In genomic region chr5:37822791-37823720, GRCm38 (mm10) we compare ENCODE assay signal across 9 mouse cellular contexts. TPM values are rescaled to one million over a fixed set of nuclear protein-coding genes. Genes with fewer than 3 reads are reported as not detected.
A peak's percentile ranks its signal among the peaks of the same experiment; 100 is the strongest.
DNase-seq lines count a peak whose midpoint lies in the region; ATAC-seq and TF ChIP-seq lines count a peak whose summit lies in the region.
"Had no signal": no experiment of that assay in that cellular context is flagged by ENCODE, and none has a peak within 500 bp of the region (broad histone marks: within the 10 kb centered on the region; RNA-seq: fewer than 3 reads in every experiment).

No protein-coding gene starts in this region.

- DNase-seq in gastrocnemius, adult 2 months: peak; percentile 48
- DNase-seq in gastrocnemius, postnatal 14 days: no peak
- peak; percentile 40 for DNase-seq in embryo, embryonic 10 days (ENCODE audit: low spot score)
- DNase-seq in limb, embryonic 14.5 days (ENCODE audit: low spot score): peak; percentile 17
- DNase-seq in cerebellum, adult 11-12 months: no peak

- H3K27me3 ChIP-seq in heart, embryonic 13.5 days (replicated peaks): peaks cover 99% of the 10 kb centered on the region
- H3K27me3 ChIP-seq in limb, embryonic 14.5 days (ENCODE audit: control insufficient read depth, insufficient read depth, low read length): peaks cover 65% of the 10 kb centered on the region
- peaks cover 82% of the 10 kb centered on the region for H3K27me3 ChIP-seq in neural tube, embryonic 15.5 days (replicated peaks)
- H3K27me3 ChIP-seq: CH12.LX had no signal

- no peaks in the 10 kb centered on the region for H3K36me3 ChIP-seq in heart, embryonic 13.5 days
- 0 out of 2 replicates have a peak, but pooled peaks cover 3% of the 10 kb centered on the region for H3K36me3 ChIP-seq in limb, embryonic 14.5 days (ENCODE audit: control insufficient read depth, insufficient read depth, low read length)
- no peaks in the 10 kb centered on the region for H3K36me3 ChIP-seq in neural tube, embryonic 15.5 days

- H3K9ac ChIP-seq in heart, embryonic 13.5 days: peak overlapping the region; percentile 81
- H3K9ac ChIP-seq in limb, embryonic 14.5 days (ENCODE audit: low read depth, low read length, severe bottlenecking): peak overlapping the region; percentile 81
- H3K9ac ChIP-seq in neural tube, embryonic 15.5 days (replicated peaks): peak overlapping the region; percentile 7; the same call in 1 of the 2 replicates

- H3K4me1 ChIP-seq in heart, embryonic 13.5 days: peaks cover 29% of the 10 kb centered on the region
- peaks cover 27% of the 10 kb centered on the region for H3K4me1 ChIP-seq in limb, embryonic 14.5 days (ENCODE audit: control insufficient read depth, insufficient read depth, low read length)
- H3K4me1 ChIP-seq in neural tube, embryonic 15.5 days: peaks cover 40% of the 10 kb centered on the region

- intact Hi-C loops in gastrocnemius, adult 2 months (cut with DNase I): no loop called here
- intact Hi-C loops in gastrocnemius, postnatal 14 days (cut with DNase I; ENCODE audit: low total_unique reads): no loop called here

- H3K9me3 ChIP-seq in heart, embryonic 13.5 days: no peaks in the 10 kb centered on the region
- no peaks in the 10 kb centered on the region for H3K9me3 ChIP-seq in limb, embryonic 14.5 days (ENCODE audit: control insufficient read depth, low read length)
- no peaks in the 10 kb centered on the region for H3K9me3 ChIP-seq in neural tube, embryonic 15.5 days (replicated peaks)

- peak overlapping the region; percentile 87 for H3K4me3 ChIP-seq in gastrocnemius, adult 2 months
- H3K4me3 ChIP-seq in heart, embryonic 13.5 days: peak overlapping the region; percentile 69
- peak overlapping the region; percentile 60 for H3K4me3 ChIP-seq in limb, embryonic 14.5 days (replicated peaks; ENCODE audit: low read length)
- peak overlapping the region; percentile 39 for H3K4me3 ChIP-seq in neural tube, embryonic 15.5 days (replicated peaks)

- H3K4me2 ChIP-seq in heart, embryonic 13.5 days: peak overlapping the region; percentile 83
- H3K4me2 ChIP-seq in limb, embryonic 14.5 days (replicated peaks; ENCODE audit: low read depth, low read length, severe bottlenecking): peak overlapping the region; percentile 84
- H3K4me2 ChIP-seq in neural tube, embryonic 15.5 days: peak overlapping the region; percentile 65

- no peak for TF ChIP-seq CTCF in gastrocnemius, adult 2 months (IDR thresholded peaks at IDR 0.05)

- WGBS in heart, embryonic 13.5 days: 1% methylated on average over 42 of the region's 42 CpGs
- WGBS in limb, embryonic 14.5 days: 1% methylated on average over 42 of the region's 42 CpGs
- under 1% methylated on average over 42 of the region's 42 CpGs for WGBS in neural tube, embryonic 15.5 days

- H3K27ac ChIP-seq in gastrocnemius, adult 2 months: peak overlapping the region; percentile 86
- H3K27ac ChIP-seq in heart, embryonic 13.5 days (replicated peaks): no peak overlapping the region
- H3K27ac ChIP-seq in limb, embryonic 14.5 days (replicated peaks; ENCODE audit: low read depth, low read length): peak overlapping the region; percentile 78
- no peak overlapping the region for H3K27ac ChIP-seq in neural tube, embryonic 15.5 days (replicated peaks)

- no peak for TF ChIP-seq POLR2A in limb, embryonic 14.5 days (IDR thresholded peaks at IDR 0.05; ENCODE audit: borderline replicate concordance, extremely low read depth, insufficient read depth, insufficient read length)

- no peak for ATAC-seq in heart, embryonic 13.5 days (ENCODE audit: extremely low read depth, insufficient number of reproducible peaks, low FRiP score, low TSS enrichment)
- no peak for ATAC-seq in limb, embryonic 14.5 days (ENCODE audit: low FRiP score, low read depth)
- ATAC-seq in neural tube, embryonic 15.5 days (ENCODE audit: low FRiP score): no peak
- no peak for ATAC-seq in monocyte, adult 5-6 weeks (replicated peaks; ENCODE audit: insufficient number of reproducible peaks, low FRiP score, low TSS enrichment, poor library complexity, severe bottlenecking)

RNA-seq across cellular contexts. Expression of gene Msx1, which starts 1.3 kb away (rescaled TPM):
- total RNA-seq in gastrocnemius, adult 2 months (2021): 1 to 10 TPM; 1.7 to 2.2 TPM
- total RNA-seq in gastrocnemius, postnatal 14 days (2021): 1 to 10 TPM; 2.9 to 3.8 TPM
- 8.6 and 10.3 TPM in 2 replicates for polyA plus RNA-seq in heart, embryonic 13.5 days (2015; fragmentation: Nextera tagmentation; extraction: Ambion mirVana)
- 81.2 and 120 TPM in 2 replicates for polyA plus RNA-seq in limb, embryonic 14.5 days (2012; rRNA removed)
- polyA plus RNA-seq in limb, embryonic 14.5 days (2014; fragmentation: Nextera tagmentation; extraction: Ambion mirVana): 122 and 166 TPM in 2 replicates
- polyA plus RNA-seq in neural tube, embryonic 15.5 days (2015; fragmentation: Nextera tagmentation; extraction: Ambion mirVana): 7.8 and 15.4 TPM in 2 replicates
- not detected in 3 replicates for total RNA-seq in monocyte, adult 5-6 weeks (2017)
- total RNA-seq: CH12.LX had no signal

Comparison
In these comparisons a context has a peak if more than half of its experiments do, and no peak if none do; other contexts are left out.
1. DNase-seq: peak in gastrocnemius, adult 2 months (single experiment), embryo, embryonic 10 days (single experiment) and limb, embryonic 14.5 days (single experiment); none in gastrocnemius, postnatal 14 days (single experiment) and cerebellum, adult 11-12 months (single experiment).
2. H3K27ac ChIP-seq: peak in gastrocnemius, adult 2 months (single experiment) and limb, embryonic 14.5 days (single experiment); none in heart, embryonic 13.5 days (single experiment) and neural tube, embryonic 15.5 days (single experiment).
3. H3K9ac ChIP-seq: peak in every context shown above with its lines; median percentile 81 in heart, embryonic 13.5 days; 81 in limb, embryonic 14.5 days; 7 in neural tube, embryonic 15.5 days.
4. Peak in every context shown above with its lines, with median percentiles within 50 percentile points of each other: H3K4me3 ChIP-seq and H3K4me2 ChIP-seq.